Mouse (Mus musculus): ENCODE data around the gene Gstm3. TPM values are rescaled to one million over a fixed set of nuclear protein-coding genes. Genes with fewer than 3 reads are reported as not detected.

Gene Gstm3
- polyA plus RNA-seq, 1 experiment from 2014 or later, result not detected

DNA sequence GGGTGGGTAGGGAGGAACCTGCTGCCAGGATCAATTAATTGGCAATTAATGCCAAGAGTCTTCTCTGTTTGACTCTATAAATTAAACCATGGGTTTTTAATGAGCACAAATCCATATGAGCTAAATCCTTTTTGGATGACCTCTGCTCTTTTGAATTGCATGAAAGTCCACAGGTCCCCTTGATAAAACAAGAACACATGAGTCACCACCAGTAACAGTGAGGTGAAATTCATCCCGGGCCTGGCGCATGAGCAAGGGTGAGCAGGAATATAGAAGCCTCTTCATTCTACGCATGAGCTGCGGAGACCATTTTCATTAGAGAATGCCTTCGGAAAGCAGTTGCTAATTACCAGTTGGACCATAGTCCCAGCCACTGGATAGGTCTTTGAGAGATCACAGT is 48.7 kb downstream of the Gstm3 start:
- no peaks in the 10 kb centered on the region for H3K27me3 ChIP-seq
- no peaks in the 10 kb centered on the region for H3K36me3 ChIP-seq
- no peak overlapping the region for H3K9ac ChIP-seq
- ATAC-seq (ENCODE audit: low FRiP score), result no peak
- WGBS, result 95% methylated on average over 5 of the region's 5 CpGs
- no peak overlapping the region for H3K4me2 ChIP-seq
- H3K4me3 ChIP-seq, result no peak overlapping the region
- H3K27ac ChIP-seq, result no peak overlapping the region
- no peaks in the 10 kb centered on the region for H3K4me1 ChIP-seq (replicated peaks)
- no peaks in the 10 kb centered on the region for H3K9me3 ChIP-seq

DNA sequence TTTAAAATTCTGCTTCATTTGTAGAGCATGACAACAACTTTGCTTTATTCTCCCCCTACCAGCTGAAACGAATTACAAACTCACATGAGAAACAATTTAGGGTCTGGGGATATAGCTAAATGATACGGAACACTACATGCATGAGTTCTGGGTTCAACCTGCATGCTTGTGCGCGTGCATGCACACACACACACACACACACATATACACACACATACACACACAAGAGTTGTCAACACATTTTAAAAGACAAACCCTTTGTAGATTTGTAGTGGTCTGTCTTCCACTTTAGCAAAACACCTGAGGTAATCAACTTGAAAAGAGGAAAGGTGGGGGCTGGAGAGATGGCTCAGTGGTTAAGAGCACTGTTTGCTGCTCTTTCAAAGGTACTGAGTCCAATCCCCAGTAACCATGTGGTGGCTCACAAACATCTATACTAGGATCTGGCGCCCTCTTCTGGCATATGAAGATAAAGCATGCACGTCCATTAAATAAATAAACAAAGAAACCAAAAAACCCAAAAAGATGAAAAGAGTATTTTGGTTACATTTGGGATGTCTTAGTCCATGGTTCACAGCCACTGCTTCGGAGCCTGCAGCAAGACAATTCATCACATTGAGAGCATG is 51.2 kb downstream of the Gstm3 start:
- H3K9me3 ChIP-seq, result no peaks in the 10 kb centered on the region; the same call in 1 of the 2 replicates
- H3K4me1 ChIP-seq (replicated peaks), result no peaks in the 10 kb centered on the region
- no peak overlapping the region for H3K9ac ChIP-seq
- 0 out of 2 replicates have a peak, but pooled peaks have one; percentile 46 for ATAC-seq (ENCODE audit: low FRiP score)
- WGBS, result 59% methylated on average over 7 of the region's 7 CpGs
- H3K27me3 ChIP-seq, result no peaks in the 10 kb centered on the region
- no peak overlapping the region for H3K4me2 ChIP-seq
- H3K36me3 ChIP-seq, result no peaks in the 10 kb centered on the region
- H3K27ac ChIP-seq, result no peak overlapping the region
- no peak overlapping the region for H3K4me3 ChIP-seq

DNA sequence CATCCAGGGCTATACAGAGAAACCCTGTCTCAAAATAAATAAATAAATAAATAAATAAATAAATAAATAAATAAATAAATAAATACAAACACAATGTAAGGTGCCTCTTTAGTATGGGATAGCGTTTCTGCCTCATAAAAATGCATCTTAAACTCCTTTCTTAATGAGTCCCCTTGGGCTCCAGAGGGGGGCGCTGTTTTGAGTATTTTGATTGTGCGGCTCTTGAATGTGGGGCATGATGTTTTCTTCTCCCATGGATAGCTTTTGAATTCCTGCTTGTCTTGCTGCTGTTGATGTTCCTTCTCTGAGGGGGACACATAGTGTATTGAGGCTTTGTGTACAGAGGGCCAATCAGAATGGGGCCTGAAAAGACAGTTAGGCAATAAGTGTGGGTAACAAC is 52.0 kb downstream of the Gstm3 start:
- H3K9ac ChIP-seq, result no peak overlapping the region
- H3K4me1 ChIP-seq (replicated peaks), result no peaks in the 10 kb centered on the region
- no peak overlapping the region for H3K27ac ChIP-seq
- no peaks in the 10 kb centered on the region; the same call in 1 of the 2 replicates for H3K9me3 ChIP-seq
- H3K36me3 ChIP-seq, result no peaks in the 10 kb centered on the region
- no peak overlapping the region for H3K4me2 ChIP-seq
- ATAC-seq (ENCODE audit: low FRiP score), result no peak
- WGBS, result 77% methylated on average over 3 of the region's 3 CpGs
- H3K4me3 ChIP-seq, result no peak overlapping the region
- no peaks in the 10 kb centered on the region for H3K27me3 ChIP-seq

DNA sequence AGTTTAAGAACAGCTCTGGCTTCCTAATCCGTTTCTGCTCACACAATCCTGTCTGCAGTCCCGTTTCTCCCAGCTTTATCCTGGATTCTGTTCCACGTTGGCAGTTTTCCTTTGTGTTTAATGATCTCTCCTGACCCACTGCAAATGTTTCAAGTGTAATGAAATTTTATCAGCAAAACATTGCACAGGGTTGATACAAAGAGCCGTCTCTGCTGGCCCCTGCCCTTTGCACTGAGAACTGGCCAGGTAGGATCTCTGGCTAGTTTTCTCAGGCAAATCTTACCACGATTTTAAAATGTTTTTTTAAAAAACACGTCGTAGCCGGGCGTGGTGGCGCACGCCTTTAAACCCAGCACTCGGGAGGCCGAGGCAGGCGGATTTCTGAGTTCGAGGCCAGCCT is 52.4 kb downstream of the Gstm3 start:
- H3K9ac ChIP-seq, result no peak overlapping the region
- H3K4me2 ChIP-seq, result no peak overlapping the region
- no peak overlapping the region for H3K27ac ChIP-seq
- no peak overlapping the region for H3K4me3 ChIP-seq
- ATAC-seq (ENCODE audit: low FRiP score), result no peak
- no peaks in the 10 kb centered on the region for H3K36me3 ChIP-seq
- H3K27me3 ChIP-seq, result no peaks in the 10 kb centered on the region
- no peaks in the 10 kb centered on the region; the same call in 1 of the 2 replicates for H3K9me3 ChIP-seq
- H3K4me1 ChIP-seq (replicated peaks), result no peaks in the 10 kb centered on the region
- WGBS, result 87% methylated on average over 15 of the region's 15 CpGs

Other genes starting within 250 kb of the Gstm3 start
- 6.3 and 6.5 TPM in 2 replicates for gene Csf1, start 208.8 kb downstream of the Gstm3 start, polyA plus RNA-seq (2015; fragmentation: Nextera tagmentation; extraction: Ambion mirVana)
- not detected in 2 replicates for gene Eps8l3, start 92.1 kb downstream of the Gstm3 start, polyA plus RNA-seq (2015; fragmentation: Nextera tagmentation; extraction: Ambion mirVana)
- 230 and 243 TPM in 2 replicates for gene Gstm5, start 73.5 kb downstream of the Gstm3 start, polyA plus RNA-seq (2015; fragmentation: Nextera tagmentation; extraction: Ambion mirVana)
- gene Gstm7, start 37.5 kb downstream of the Gstm3 start, polyA plus RNA-seq (2015; fragmentation: Nextera tagmentation; extraction: Ambion mirVana), result 82.5 and 85.8 TPM in 2 replicates
- 7.7 and 8.5 TPM in 2 replicates for gene Gstm6, start 25.5 kb downstream of the Gstm3 start, polyA plus RNA-seq (2015; fragmentation: Nextera tagmentation; extraction: Ambion mirVana)
- gene Gstm2, start 17.2 kb upstream of the Gstm3 start, polyA plus RNA-seq (2015; fragmentation: Nextera tagmentation; extraction: Ambion mirVana), result 10.0 and 10.9 TPM in 2 replicates
- gene Gstm1, start 48.7 kb upstream of the Gstm3 start, polyA plus RNA-seq (2015; fragmentation: Nextera tagmentation; extraction: Ambion mirVana), result 53.7 and 54.2 TPM in 2 replicates
- 15.2 and 15.4 TPM in 2 replicates for gene Gstm4, start 75.6 kb upstream of the Gstm3 start, polyA plus RNA-seq (2015; fragmentation: Nextera tagmentation; extraction: Ambion mirVana)
- 50.9 and 52.4 TPM in 2 replicates for gene Ampd2, start 117.4 kb upstream of the Gstm3 start, polyA plus RNA-seq (2015; fragmentation: Nextera tagmentation; extraction: Ambion mirVana)
- 0.10 and 0.43 TPM in 2 replicates for gene Gnat2, start 123.5 kb upstream of the Gstm3 start, polyA plus RNA-seq (2015; fragmentation: Nextera tagmentation; extraction: Ambion mirVana)
- 146 and 148 TPM in 2 replicates for gene Gnai3, start 176.9 kb upstream of the Gstm3 start, polyA plus RNA-seq (2015; fragmentation: Nextera tagmentation; extraction: Ambion mirVana)
- 3.0 and 3.5 TPM in 2 replicates for gene Gpr61, start 185.6 kb upstream of the Gstm3 start, polyA plus RNA-seq (2015; fragmentation: Nextera tagmentation; extraction: Ambion mirVana)
- 12.0 and 13.8 TPM in 2 replicates for gene Amigo1, start 217.1 kb upstream of the Gstm3 start, polyA plus RNA-seq (2015; fragmentation: Nextera tagmentation; extraction: Ambion mirVana)
- 3.5 and 4.3 TPM in 2 replicates for gene Cyb561d1, start 231.9 kb upstream of the Gstm3 start, polyA plus RNA-seq (2015; fragmentation: Nextera tagmentation; extraction: Ambion mirVana)
- 26.2 and 27.1 TPM in 2 replicates for gene Atxn7l2, start 241.7 kb upstream of the Gstm3 start, polyA plus RNA-seq (2015; fragmentation: Nextera tagmentation; extraction: Ambion mirVana)